In genomic region chr10:44458534-44459315, GRCm38 (mm10) we compare ENCODE assay signal across 8 mouse cellular contexts.
A peak's percentile ranks its signal among the peaks of the same experiment; 100 is the strongest.
DNase-seq lines count a peak whose midpoint lies in the region; ATAC-seq and TF ChIP-seq lines count a peak whose summit lies in the region.

No protein-coding gene starts in this region.

- H3K27ac ChIP-seq in bone marrow, adult 2 months (ENCODE audit: control insufficient read depth, insufficient read depth, low read depth, low read length, poor library complexity) = no peak overlapping the region
- H3K27ac ChIP-seq in embryonic facial prominence, embryonic 15.5 days (replicated peaks) = peak overlapping the region; percentile 67
- no peak overlapping the region for H3K27ac ChIP-seq in heart, embryonic 11.5 days (ENCODE audit: low read depth, low read length)
- peak overlapping the region; percentile 38; the same call in 1 of the 2 replicates for H3K27ac ChIP-seq in kidney, embryonic 15.5 days
- H3K27ac ChIP-seq in liver, embryonic 15.5 days (replicated peaks) = 0 out of 2 replicates have a peak overlapping the region, but pooled peaks have one; percentile 9
- no peak overlapping the region for H3K27ac ChIP-seq in neural tube, embryonic 11.5 days (ENCODE audit: low read depth, low read length)
- peak overlapping the region; percentile 16 for H3K27ac ChIP-seq in stomach, embryonic 16.5 days (ENCODE audit: low read length)

- H3K27me3 ChIP-seq in embryonic facial prominence, embryonic 15.5 days = peaks cover 12% of the 10 kb centered on the region
- H3K27me3 ChIP-seq in heart, embryonic 11.5 days (ENCODE audit: control insufficient read depth, insufficient read depth, low read length) = peaks cover 33% of the 10 kb centered on the region
- peaks cover 66% of the 10 kb centered on the region for H3K27me3 ChIP-seq in kidney, embryonic 15.5 days
- peaks cover 48% of the 10 kb centered on the region for H3K27me3 ChIP-seq in liver, embryonic 15.5 days
- peaks cover 3% of the 10 kb centered on the region; the same call in 1 of the 2 replicates for H3K27me3 ChIP-seq in neural tube, embryonic 11.5 days (ENCODE audit: control insufficient read depth, insufficient read depth, low read length)
- 0 out of 2 replicates have a peak, but pooled peaks cover 6% of the 10 kb centered on the region for H3K27me3 ChIP-seq in stomach, embryonic 16.5 days (ENCODE audit: control insufficient read depth, insufficient read depth, low read length)

- no peaks in the 10 kb centered on the region for H3K36me3 ChIP-seq in embryonic facial prominence, embryonic 15.5 days
- H3K36me3 ChIP-seq in heart, embryonic 11.5 days (ENCODE audit: control insufficient read depth, insufficient read depth, low read length) = no peaks in the 10 kb centered on the region
- H3K36me3 ChIP-seq in kidney, embryonic 15.5 days = no peaks in the 10 kb centered on the region
- no peaks in the 10 kb centered on the region for H3K36me3 ChIP-seq in liver, embryonic 15.5 days (replicated peaks)
- H3K36me3 ChIP-seq in neural tube, embryonic 11.5 days (ENCODE audit: control insufficient read depth, insufficient read depth, low read length) = no peaks in the 10 kb centered on the region
- no peaks in the 10 kb centered on the region for H3K36me3 ChIP-seq in stomach, embryonic 16.5 days (ENCODE audit: control insufficient read depth, insufficient read depth, low read length)

- TF ChIP-seq CTCF in bone marrow, adult 2 months (IDR thresholded peaks at IDR 0.05; ENCODE audit: control insufficient read depth, insufficient read depth, low read length) = peak; percentile 52

- H3K4me2 ChIP-seq in embryonic facial prominence, embryonic 15.5 days (replicated peaks) = peak overlapping the region; percentile 94
- H3K4me2 ChIP-seq in heart, embryonic 11.5 days = peak overlapping the region; percentile 96
- peak overlapping the region; percentile 95 for H3K4me2 ChIP-seq in kidney, embryonic 15.5 days
- H3K4me2 ChIP-seq in liver, embryonic 15.5 days = peak overlapping the region; percentile 91
- peak overlapping the region; percentile 85 for H3K4me2 ChIP-seq in neural tube, embryonic 11.5 days (ENCODE audit: low read depth)
- peak overlapping the region; percentile 92 for H3K4me2 ChIP-seq in stomach, embryonic 16.5 days (ENCODE audit: low read depth, low read length)

- H3K4me1 ChIP-seq in bone marrow, adult 2 months (ENCODE audit: control insufficient read depth, insufficient read depth, low read length) = no peaks in the 10 kb centered on the region
- peaks cover 22% of the 10 kb centered on the region for H3K4me1 ChIP-seq in embryonic facial prominence, embryonic 15.5 days
- H3K4me1 ChIP-seq in heart, embryonic 11.5 days (ENCODE audit: control insufficient read depth, insufficient read depth, low read length) = no peaks in the 10 kb centered on the region
- peaks cover 30% of the 10 kb centered on the region for H3K4me1 ChIP-seq in kidney, embryonic 15.5 days
- peaks cover 33% of the 10 kb centered on the region for H3K4me1 ChIP-seq in liver, embryonic 15.5 days (replicated peaks)
- H3K4me1 ChIP-seq in neural tube, embryonic 11.5 days (ENCODE audit: control insufficient read depth, insufficient read depth, low read length) = no peaks in the 10 kb centered on the region
- 0 out of 2 replicates have a peak, but pooled peaks cover 3% of the 10 kb centered on the region for H3K4me1 ChIP-seq in stomach, embryonic 16.5 days (ENCODE audit: control insufficient read depth, insufficient read depth, low read length)

- peak overlapping the region; percentile 69 for H3K4me3 ChIP-seq in bone marrow, adult 2 months (replicated peaks; ENCODE audit: control insufficient read depth, low read depth, low read length)
- H3K4me3 ChIP-seq in embryonic facial prominence, embryonic 15.5 days (replicated peaks) = peak overlapping the region; percentile 58
- peak overlapping the region; percentile 59 for H3K4me3 ChIP-seq in heart, embryonic 11.5 days (ENCODE audit: low read depth, low read length)
- peak overlapping the region; percentile 56 for H3K4me3 ChIP-seq in kidney, embryonic 15.5 days (replicated peaks)
- peak overlapping the region; percentile 64 for H3K4me3 ChIP-seq in liver, embryonic 15.5 days (replicated peaks)
- peak overlapping the region; percentile 51 for H3K4me3 ChIP-seq in neural tube, embryonic 11.5 days (ENCODE audit: low read depth, low read length)
- H3K4me3 ChIP-seq in stomach, embryonic 16.5 days (replicated peaks; ENCODE audit: low read length) = peak overlapping the region; percentile 64

- WGBS in bone marrow, adult 2 months = under 1% methylated on average over 54 of the region's 54 CpGs
- under 1% methylated on average over 54 of the region's 54 CpGs for WGBS in embryonic facial prominence, embryonic 15.5 days
- WGBS in heart, embryonic 11.5 days (ENCODE audit: insufficient replicate concordance) = under 1% methylated on average over 54 of the region's 54 CpGs
- WGBS in kidney, embryonic 15.5 days = under 1% methylated on average over 54 of the region's 54 CpGs
- WGBS in liver, embryonic 15.5 days (ENCODE audit: insufficient replicate concordance) = under 1% methylated on average over 54 of the region's 54 CpGs
- under 1% methylated on average over 54 of the region's 54 CpGs for WGBS in neural tube, embryonic 11.5 days
- WGBS in stomach, embryonic 16.5 days = under 1% methylated on average over 54 of the region's 54 CpGs

- H3K9me3 ChIP-seq in embryonic facial prominence, embryonic 15.5 days (replicated peaks) = no peaks in the 10 kb centered on the region
- no peaks in the 10 kb centered on the region for H3K9me3 ChIP-seq in heart, embryonic 11.5 days (replicated peaks; ENCODE audit: control insufficient read depth, low read length)
- no peaks in the 10 kb centered on the region for H3K9me3 ChIP-seq in kidney, embryonic 15.5 days (replicated peaks)
- no peaks in the 10 kb centered on the region for H3K9me3 ChIP-seq in liver, embryonic 15.5 days (replicated peaks)
- no peaks in the 10 kb centered on the region for H3K9me3 ChIP-seq in neural tube, embryonic 11.5 days (ENCODE audit: control insufficient read depth, low read length)
- no peaks in the 10 kb centered on the region for H3K9me3 ChIP-seq in stomach, embryonic 16.5 days (replicated peaks; ENCODE audit: control insufficient read depth, low read length)

- peak; percentile 79 for ATAC-seq in embryonic facial prominence, embryonic 15.5 days (ENCODE audit: insufficient number of reproducible peaks, low FRiP score, low TSS enrichment, low read depth)
- ATAC-seq in heart, embryonic 11.5 days (replicated peaks; ENCODE audit: insufficient number of reproducible peaks, low FRiP score, low TSS enrichment) = peak; percentile 77; the same call in 1 of the 2 replicates
- ATAC-seq in kidney, embryonic 15.5 days (replicated peaks; ENCODE audit: low FRiP score) = peak; percentile 85
- peak; percentile 84 for ATAC-seq in liver, embryonic 15.5 days (ENCODE audit: insufficient read depth)
- peak; percentile 86 for ATAC-seq in neural tube, embryonic 11.5 days (ENCODE audit: insufficient read depth, low FRiP score, low TSS enrichment)
- peak; percentile 87 for ATAC-seq in stomach, embryonic 16.5 days (ENCODE audit: insufficient read depth, low FRiP score)

- TF ChIP-seq POLR2A in bone marrow, adult 2 months (IDR thresholded peaks at IDR 0.05; ENCODE audit: borderline replicate concordance, control insufficient read depth, low read depth, low read length) = peak; percentile 37; the same call in 1 of the 2 replicates

- DNase-seq in B cell, adult 2 months = peak; percentile 86 to 87
- DNase-seq in neural tube, embryonic 11.5 days (ENCODE audit: low spot score) = peak; percentile 77

- H3K9ac ChIP-seq in embryonic facial prominence, embryonic 15.5 days = peak overlapping the region; percentile 23; the same call in 1 of the 2 replicates
- peak overlapping the region; percentile 56; the same call in 1 of the 2 replicates for H3K9ac ChIP-seq in heart, embryonic 11.5 days (ENCODE audit: low read depth, low read length)
- H3K9ac ChIP-seq in kidney, embryonic 15.5 days = peak overlapping the region; percentile 43; the same call in 1 of the 2 replicates
- H3K9ac ChIP-seq in liver, embryonic 15.5 days = peak overlapping the region; percentile 50; the same call in 1 of the 2 replicates
- peak overlapping the region; percentile 41 for H3K9ac ChIP-seq in neural tube, embryonic 11.5 days (ENCODE audit: low read length)
- peak overlapping the region; percentile 69 for H3K9ac ChIP-seq in stomach, embryonic 16.5 days (ENCODE audit: low read length)

Comparison
In these comparisons a context has a peak if more than half of its experiments do, and no peak if none do; other contexts are left out.
1. H3K27ac ChIP-seq: peak in embryonic facial prominence, embryonic 15.5 days (single experiment), kidney, embryonic 15.5 days (single experiment), liver, embryonic 15.5 days (single experiment) and stomach, embryonic 16.5 days (single experiment); none in bone marrow, adult 2 months (single experiment), heart, embryonic 11.5 days (single experiment) and neural tube, embryonic 11.5 days (single experiment).
2. Peak in every context shown above with its lines, with median percentiles within 50 percentile points of each other: H3K4me3 ChIP-seq, ATAC-seq, H3K4me2 ChIP-seq and H3K9ac ChIP-seq.